27 mouse cellular contexts compared by ENCODE assay signal in genomic region chr9:119027337-119027736, GRCm38 (mm10).
"Had no signal": no experiment of that assay in that cellular context is flagged by ENCODE, and none has a peak within 500 bp of the region (broad histone marks: within the 10 kb centered on the region; RNA-seq: fewer than 3 reads in every experiment).

No protein-coding gene starts in this region.

- H3K4me2 ChIP-seq: heart, embryonic 12.5 days; hindbrain, embryonic 12.5 days; hindbrain, embryonic 14.5 days; intestine, embryonic 15.5 days; limb, embryonic 12.5 days; liver, embryonic 13.5 days; liver, embryonic 15.5 days had no signal

- H3K9ac ChIP-seq: heart, embryonic 12.5 days; hindbrain, embryonic 12.5 days; hindbrain, embryonic 14.5 days; intestine, embryonic 15.5 days; limb, embryonic 12.5 days; liver, embryonic 13.5 days; liver, embryonic 15.5 days; liver, postnatal 0 days had no signal

- DNase-seq: gastrocnemius, adult 2 months; gastrocnemius, postnatal 10 days; gastrocnemius, postnatal 25 days; heart, adult 18-20 months; heart, postnatal 10 days; heart, postnatal 4 days; kidney, adult 18-20 months; kidney, postnatal 14 days; kidney, postnatal 4 days; liver; liver, embryonic 13.5 days; liver, postnatal 0 days had no signal

- ATAC-seq: hindbrain, embryonic 16.5 days; inflammation-experienced regulatory T-cells, adult 6 months; intestine, embryonic 15.5 days; intestine, postnatal 0 days; liver, postnatal 0 days had no signal

- H3K27me3 ChIP-seq: heart, embryonic 12.5 days; hindbrain, embryonic 12.5 days; intestine, embryonic 15.5 days; limb, embryonic 12.5 days; liver, embryonic 13.5 days; liver, embryonic 15.5 days had no signal

- H3K36me3 ChIP-seq: hindbrain, embryonic 12.5 days had no signal

- H3K27ac ChIP-seq: heart, embryonic 10.5 days; hindbrain, embryonic 10.5 days; hindbrain, embryonic 12.5 days; hindbrain, embryonic 14.5 days; intestine, embryonic 15.5 days; kidney, postnatal 0 days; layer of hippocampus, adult 2 months; left cerebral cortex, adult 2 months; limb, embryonic 10.5 days; limb, embryonic 12.5 days; liver, embryonic 13.5 days; liver, embryonic 15.5 days had no signal

- H3K4me3 ChIP-seq: gastrocnemius, adult 2 months; heart, embryonic 10.5 days; heart, embryonic 12.5 days; hindbrain, embryonic 10.5 days; hindbrain, embryonic 12.5 days; intestine, embryonic 15.5 days; layer of hippocampus, adult 2 months; left cerebral cortex, adult 2 months; limb, embryonic 10.5 days; limb, embryonic 12.5 days; liver, embryonic 13.5 days; liver, embryonic 15.5 days had no signal

- H3K9me3 ChIP-seq: heart, embryonic 10.5 days; heart, embryonic 12.5 days; hindbrain, embryonic 10.5 days; hindbrain, embryonic 12.5 days; intestine, embryonic 15.5 days; limb, embryonic 10.5 days; limb, embryonic 12.5 days; liver, embryonic 13.5 days; liver, embryonic 15.5 days had no signal
